Mouse (Mus musculus): ENCODE measurements around the gene Rwdd2a. TPM values are rescaled to one million over a fixed set of nuclear protein-coding genes. Genes with fewer than 3 reads are reported as not detected.

Gene Rwdd2a
- total and polyA plus RNA-seq, 3 experiments = 1.2 to 2.4 TPM; not detected in 1

DNA sequence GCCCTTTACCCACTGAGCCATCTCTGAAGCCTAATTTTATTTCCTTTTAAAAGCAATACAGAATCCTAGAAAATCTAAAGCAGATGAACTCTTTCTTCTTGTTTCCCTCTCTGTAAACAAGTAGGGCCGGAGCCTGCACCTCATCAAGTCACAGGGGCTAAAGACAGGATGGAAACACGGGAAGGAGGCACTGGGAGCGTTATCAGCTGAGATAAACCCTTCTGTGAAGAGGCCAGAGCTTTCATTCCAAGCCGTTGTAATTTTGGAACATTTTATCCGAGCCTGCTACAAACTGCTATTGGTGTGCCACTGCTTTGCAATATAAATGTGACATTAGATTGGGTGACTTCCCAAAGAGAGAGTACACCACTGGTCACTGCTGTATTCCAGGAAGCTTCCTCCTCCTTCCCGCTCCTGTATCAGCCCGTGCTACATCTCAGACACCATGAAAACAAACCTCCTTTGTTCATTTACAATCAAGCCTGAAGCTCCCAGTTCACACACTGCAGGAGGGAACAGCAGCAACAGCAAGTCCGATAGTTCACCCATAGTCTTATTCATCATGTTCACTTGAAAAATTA, 28.0 kb downstream of the Rwdd2a start:
- Histone ChIP-seq H3K79me2 (ENCODE audit: control insufficient read depth, insufficient read depth, low read length, poor library complexity) (no peaks in the 10 kb centered on the region), H3K36me3 (ENCODE audit: control insufficient read depth in 1 of 2, insufficient read depth in 2 of 2, low read length in 2 of 2) (peaks cover 0 to 8% of the 10 kb centered on the region in 2 experiments; a peak in 2 of 4 replicates), H3K27ac (ENCODE audit: control insufficient read depth, low read depth, low read length) (no peak overlapping the region), H3K4me3 (ENCODE audit: control insufficient read depth in 1 of 2, insufficient read depth in 1 of 2, low read depth in 2 of 2, low read length in 2 of 2) (no peak overlapping the region), H3K27me3 (ENCODE audit: control insufficient read depth in 1 of 2, insufficient read depth in 2 of 2, low read length in 2 of 2) (no peaks in the 10 kb centered on the region), H3K9me3 (replicated peaks; ENCODE audit: insufficient read depth, low read length) (no peaks in the 10 kb centered on the region), H3K4me1 (ENCODE audit: control insufficient read depth in 1 of 2, insufficient read depth in 2 of 2, low read length in 2 of 2) (no peaks in the 10 kb centered on the region), H3K9ac (ENCODE audit: control insufficient read depth, low read depth, low read length, poor library complexity, severe bottlenecking) (no peak overlapping the region)
- no peak for DNase-seq (ENCODE audit: low read depth, low spot score)
- no peak for TF ChIP-seq TBP (IDR thresholded peaks at IDR 0.05; ENCODE audit: low read depth, low read length)
- no peak for TF ChIP-seq JUND (IDR thresholded peaks at IDR 0.05; ENCODE audit: low read depth, low read length)

GRCm38 (mm10) chr9:86605776-86606175, 34.0 kb downstream of the Rwdd2a start:
- Histone ChIP-seq H3K4me1 (ENCODE audit: control insufficient read depth in 1 of 2, insufficient read depth in 2 of 2, low read length in 2 of 2) (no peaks in the 10 kb centered on the region), H3K27ac (ENCODE audit: control insufficient read depth, low read depth, low read length) (no peak overlapping the region), H3K27me3 (ENCODE audit: control insufficient read depth in 1 of 2, insufficient read depth in 2 of 2, low read length in 2 of 2) (no peaks in the 10 kb centered on the region), H3K9ac (ENCODE audit: control insufficient read depth, low read depth, low read length, poor library complexity, severe bottlenecking) (no peak overlapping the region), H3K79me2 (ENCODE audit: control insufficient read depth, insufficient read depth, low read length, poor library complexity) (no peaks in the 10 kb centered on the region), H3K9me3 (replicated peaks; ENCODE audit: insufficient read depth, low read length) (no peaks in the 10 kb centered on the region), H3K36me3 (ENCODE audit: control insufficient read depth in 1 of 2, insufficient read depth in 2 of 2, low read length in 2 of 2) (peaks cover 0 to 1% of the 10 kb centered on the region in 2 experiments; a peak in 2 of 4 replicates), H3K4me3 (ENCODE audit: control insufficient read depth in 1 of 2, insufficient read depth in 1 of 2, low read depth in 2 of 2, low read length in 2 of 2) (no peak overlapping the region)
- TF ChIP-seq TAL1 (IDR thresholded peaks at IDR 0.05; ENCODE audit: low read length) (no peak), MYB (IDR thresholded peaks at IDR 0.05; ENCODE audit: low read depth, low read length) (no peak), MAZ (IDR thresholded peaks at IDR 0.05; ENCODE audit: low read depth, low read length) (no peak), ZC3H11A (IDR thresholded peaks at IDR 0.05; ENCODE audit: low read depth, low read length) (no peak), CHD2 (IDR thresholded peaks at IDR 0.05; ENCODE audit: low read length) (no peak), POLR2AphosphoS5 (IDR thresholded peaks at IDR 0.05; ENCODE audit: borderline replicate concordance, low read depth, low read length) (no peak), KAT2A (conservative IDR thresholded peaks at IDR 0.05; ENCODE audit: low read depth, low read length) (no peak), CHD1 (IDR thresholded peaks at IDR 0.05; ENCODE audit: low read depth, low read length) (no peak), GATA1 (IDR thresholded peaks at IDR 0.05; ENCODE audit: low read depth, low read length) (no peak), ZNF384 (IDR thresholded peaks at IDR 0.05; ENCODE audit: low read depth, low read length) (no peak), NRF1 (IDR thresholded peaks at IDR 0.05; ENCODE audit: insufficient read depth, low read depth, low read length, poor library complexity, severe bottlenecking) (no peak), MXI1 (IDR thresholded peaks at IDR 0.05; ENCODE audit: low read depth, low read length) (no peak), MAX (IDR thresholded peaks at IDR 0.05; ENCODE audit: low read length) (no peak), UBTF (IDR thresholded peaks at IDR 0.05; ENCODE audit: borderline replicate concordance, insufficient read depth, low read depth, low read length) (no peak), SMC3 (IDR thresholded peaks at IDR 0.05; ENCODE audit: low read depth, low read length) (no peak), ETS1 (IDR thresholded peaks at IDR 0.05; ENCODE audit: low read depth, low read length) (no peak), MAFK (IDR thresholded peaks at IDR 0.05; ENCODE audit: borderline replicate concordance, low read depth, low read length) (no peak), EP300 (IDR thresholded peaks at IDR 0.05; ENCODE audit: low read depth in 1 of 2, low read length in 2 of 2) (no peak), TCF12 (IDR thresholded peaks at IDR 0.05; ENCODE audit: low read depth, low read length) (no peak)
- DNase-seq (ENCODE audit: low read depth, low spot score) = no peak
